Mouse (Mus musculus): ENCODE measurements around the gene Stt3b.

DNA sequence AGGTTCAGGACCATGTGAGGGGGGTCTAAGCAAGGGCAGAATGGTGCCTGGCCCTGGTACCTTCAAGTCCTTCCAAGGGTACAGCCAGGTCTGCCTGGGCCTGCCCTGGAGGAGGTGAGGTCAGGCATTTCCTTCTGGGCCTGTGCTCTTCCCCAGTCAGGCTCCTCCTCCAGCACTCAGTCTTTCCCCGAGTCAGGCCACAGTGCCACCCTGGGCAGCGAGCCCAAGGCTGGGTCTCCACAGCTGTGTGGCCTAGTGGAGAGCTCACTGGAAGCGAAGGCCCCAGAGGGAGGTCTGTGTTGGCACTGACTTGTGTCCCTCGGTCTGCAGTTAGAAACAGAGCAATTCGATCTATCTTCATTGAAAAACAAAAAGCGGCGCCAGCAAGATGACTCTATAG is 89.8 kb downstream of the Stt3b start:
- no peak for TF ChIP-seq POLR2A (IDR thresholded peaks at IDR 0.05; ENCODE audit: insufficient read depth, low read depth, low read length)
- TF ChIP-seq CTCF (IDR thresholded peaks at IDR 0.05; ENCODE audit: insufficient read depth, low read depth, low read length), result no peak
